Mouse (Mus musculus) midbrain, embryonic 15.5 days (tissue): Measurements from ENCODE around the gene Uggt1. TPM values are rescaled to one million over a fixed set of nuclear protein-coding genes. Genes with fewer than 3 reads are reported as not detected.
A peak's percentile ranks its signal among the peaks of the same experiment; 100 is the strongest.

Experiments
- ATAC-seq: fragments of 200-750 bp; cut with Nextera tagmentation; replicated peaks from 2 replicates; pipeline ENCODE4 v1.8.0; 2017; ENCODE audit warnings: moderate TSS enrichment
- H3K27ac ChIP-seq: fragments of 300-500 bp; sonication (generic); 2 replicates; pipeline ENCODE4 v1.5.1; 2015; ENCODE audit warnings: mild to moderate bottlenecking, inconsistent platforms
- H3K27me3 ChIP-seq: fragments of 300-500 bp; sonication (generic); replicated peaks from 2 replicates; pipeline ENCODE4 v1.6.1; 2015; ENCODE audit warnings: inconsistent platforms
- H3K36me3 ChIP-seq: fragments of 300-500 bp; sonication (generic); replicated peaks from 2 replicates; pipeline ENCODE4 v1.6.1; 2015; ENCODE audit warnings: inconsistent platforms
- H3K4me1 ChIP-seq: fragments of 300-500 bp; sonication (generic); 2 replicates; pipeline ENCODE4 v1.6.1; 2015; ENCODE audit warnings: inconsistent platforms
- H3K4me2 ChIP-seq: fragments of 300-500 bp; sonication (generic); 2 replicates; pipeline ENCODE4 v1.6.1; 2015; ENCODE audit warnings: inconsistent platforms, mild to moderate bottlenecking, moderate library complexity
- H3K4me3 ChIP-seq: fragments of 300-500 bp; sonication (generic); 2 replicates; pipeline ENCODE4 v1.5.1; 2015; ENCODE audit warnings: mild to moderate bottlenecking, inconsistent platforms
- H3K9ac ChIP-seq: fragments of 300-500 bp; sonication (generic); 2 replicates; pipeline ENCODE4 v1.6.1; 2015; ENCODE audit warnings: mild to moderate bottlenecking, inconsistent platforms
- H3K9me3 ChIP-seq: fragments of 300-500 bp; sonication (generic); 2 replicates; pipeline ENCODE4 v1.6.1; 2016; ENCODE audit warnings: inconsistent platforms
- WGBS: fragments of 180-500 bp; shearing (Covaris S2); methylation state at CpG from one replicate; pipeline ENCODE4 v1.1.7; 2015; ENCODE audit warnings: mixed read lengths; 5-methylcytosine and 5-hydroxymethylcytosine counted together
- polyA plus RNA-seq: library from polyadenylated mRNA; unstranded; fragments of >200 nt; fragmentation: Nextera tagmentation; extraction: Ambion mirVana; gene quantifications from 2 replicates; pipeline ENCODE4 v1.2.1, GENCODE M21; 2015

Gene Uggt1
- polyA plus RNA-seq, 1 experiment from 2014 or later = 49.4 TPM

- H3K9me3 ChIP-seq = no peaks in the 10 kb centered on the region
- H3K4me3 ChIP-seq = peak overlapping the region; percentile 5; the same call in 1 of the 2 replicates
- H3K27ac ChIP-seq = no peak overlapping the region
- H3K27me3 ChIP-seq = no peaks in the 10 kb centered on the region
- H3K36me3 ChIP-seq = no peaks in the 10 kb centered on the region
- peak; percentile 59 for ATAC-seq
- H3K9ac ChIP-seq = peak overlapping the region; percentile 29
- WGBS = 9% methylated on average over 25 of the region's 25 CpGs
- H3K4me2 ChIP-seq = peak overlapping the region; percentile 46
- peaks cover 19% of the 10 kb centered on the region for H3K4me1 ChIP-seq
These were observed 10.3 kb upstream of the Uggt1 start for GRCm38 (mm10) chr1:36254635-36255360.

- H3K27ac ChIP-seq = no peak overlapping the region
- H3K27me3 ChIP-seq = no peaks in the 10 kb centered on the region
- no peak; the same call in 1 of the 2 replicates for ATAC-seq
- H3K36me3 ChIP-seq = no peaks in the 10 kb centered on the region
- no peak overlapping the region for H3K4me3 ChIP-seq
- no peak overlapping the region for H3K9ac ChIP-seq
- no peak overlapping the region for H3K4me2 ChIP-seq
- peaks cover 19% of the 10 kb centered on the region for H3K4me1 ChIP-seq
- WGBS = 5% methylated on average over 6 of the region's 6 CpGs
- H3K9me3 ChIP-seq = no peaks in the 10 kb centered on the region
These were observed 8.3 kb upstream of the Uggt1 start for GRCm38 (mm10) chr1:36252791-36253190.

GRCm38 (mm10) chr1:36251426-36251825, 6.9 kb upstream of the Uggt1 start:
- ATAC-seq = no peak
- H3K9ac ChIP-seq = no peak overlapping the region
- H3K36me3 ChIP-seq = no peaks in the 10 kb centered on the region

DNA sequence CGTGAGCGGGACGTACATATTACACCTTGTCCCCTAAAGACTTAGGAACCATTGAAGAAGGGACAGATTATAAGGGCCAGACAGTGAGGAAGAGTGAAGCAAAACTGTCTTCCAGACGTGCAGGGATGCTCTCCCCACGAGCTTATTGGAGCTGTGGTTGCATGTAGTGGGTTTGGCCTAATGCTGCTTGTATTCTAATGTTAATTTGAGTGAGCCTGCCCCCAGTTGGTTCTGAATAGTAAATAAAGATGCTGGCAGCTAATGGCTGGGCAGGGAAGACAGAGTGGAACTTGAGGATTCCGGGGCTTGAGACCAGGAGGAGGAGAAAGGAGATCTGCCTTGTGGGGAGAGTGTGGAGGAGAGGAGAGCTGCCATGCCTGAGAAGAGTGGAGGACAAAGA, 2.2 kb upstream of the Uggt1 start:
- Histone ChIP-seq H3K4me3 (no peak overlapping the region), H3K27ac (no peak overlapping the region), H3K27me3 (no peaks in the 10 kb centered on the region), H3K9ac (no peak overlapping the region), H3K36me3 (no peaks in the 10 kb centered on the region), H3K4me2 (no peak overlapping the region), H3K9me3 (no peaks in the 10 kb centered on the region), H3K4me1 (peaks cover 28% of the 10 kb centered on the region)
- WGBS = 48% methylated on average over 6 of the region's 6 CpGs
- no peak for ATAC-seq

More at GRCm38 (mm10) chr1:36251426-36251825, 6.9 kb upstream of the Uggt1 start:
- Histone ChIP-seq H3K4me2 (no peak overlapping the region), H3K27ac (no peak overlapping the region), H3K4me3 (no peak overlapping the region), H3K9me3 (no peaks in the 10 kb centered on the region), H3K27me3 (no peaks in the 10 kb centered on the region), H3K4me1 (peaks cover 19% of the 10 kb centered on the region)
- WGBS = 4% methylated on average over 9 of the region's 9 CpGs

DNA sequence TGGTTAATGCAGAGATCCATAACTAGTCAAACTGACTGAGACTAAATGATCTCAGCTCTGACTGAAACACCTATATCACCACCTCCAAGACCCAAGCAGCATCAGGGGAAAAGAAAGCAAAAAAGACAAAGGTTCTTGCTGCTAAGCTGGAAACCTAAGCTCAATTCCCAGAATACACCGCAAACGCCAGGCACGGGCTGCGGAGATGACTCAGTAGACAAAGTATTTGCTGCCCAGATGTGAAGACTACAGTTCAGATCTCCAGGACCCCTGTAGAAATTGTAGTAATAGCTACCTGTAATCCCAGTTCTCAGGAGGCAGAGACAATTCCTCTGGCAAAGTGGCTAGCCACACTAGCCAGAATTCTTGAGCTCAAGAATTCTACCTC, 302 bp upstream of the Uggt1 start:
- 0 out of 2 replicates have a peak, but pooled peaks have one; percentile 4 for ATAC-seq
- Histone ChIP-seq H3K36me3 (no peaks in the 10 kb centered on the region), H3K27ac (no peak overlapping the region), H3K4me1 (peaks cover 32% of the 10 kb centered on the region), H3K27me3 (no peaks in the 10 kb centered on the region), H3K4me2 (peak overlapping the region; percentile 67), H3K4me3 (peak overlapping the region; percentile 88; the same call in 1 of the 2 replicates), H3K9ac (no peak overlapping the region), H3K9me3 (no peaks in the 10 kb centered on the region)
- whole genome bisulfite sequencing = 94% methylated on average over 4 of the region's 4 CpGs

GRCm38 (mm10) chr1:36243447-36244057, 968 bp downstream of the Uggt1 start:
- no peak for ATAC-seq
- peak overlapping the region; percentile 88 for H3K4me3 ChIP-seq
- 4% methylated on average over 21 of the region's 21 CpGs for WGBS
- no peaks in the 10 kb centered on the region for H3K27me3 ChIP-seq
- peak overlapping the region; percentile 86 for H3K27ac ChIP-seq
- peak overlapping the region; percentile 67 for H3K4me2 ChIP-seq
- peak overlapping the region; percentile 84 for H3K9ac ChIP-seq
- H3K36me3 ChIP-seq = no peaks in the 10 kb centered on the region
- H3K4me1 ChIP-seq = peaks cover 33% of the 10 kb centered on the region
- no peaks in the 10 kb centered on the region for H3K9me3 ChIP-seq

- no peak for ATAC-seq
- 92% methylated on average over 15 of the region's 15 CpGs for WGBS
- Histone ChIP-seq H3K4me2 (no peak overlapping the region), H3K4me3 (no peak overlapping the region), H3K27me3 (no peaks in the 10 kb centered on the region), H3K4me1 (peaks cover 33% of the 10 kb centered on the region), H3K36me3 (no peaks in the 10 kb centered on the region), H3K9ac (no peak overlapping the region), H3K9me3 (no peaks in the 10 kb centered on the region), H3K27ac (no peak overlapping the region)
These were observed 2.6 kb downstream of the Uggt1 start for GRCm38 (mm10) chr1:36241903-36242429.

DNA sequence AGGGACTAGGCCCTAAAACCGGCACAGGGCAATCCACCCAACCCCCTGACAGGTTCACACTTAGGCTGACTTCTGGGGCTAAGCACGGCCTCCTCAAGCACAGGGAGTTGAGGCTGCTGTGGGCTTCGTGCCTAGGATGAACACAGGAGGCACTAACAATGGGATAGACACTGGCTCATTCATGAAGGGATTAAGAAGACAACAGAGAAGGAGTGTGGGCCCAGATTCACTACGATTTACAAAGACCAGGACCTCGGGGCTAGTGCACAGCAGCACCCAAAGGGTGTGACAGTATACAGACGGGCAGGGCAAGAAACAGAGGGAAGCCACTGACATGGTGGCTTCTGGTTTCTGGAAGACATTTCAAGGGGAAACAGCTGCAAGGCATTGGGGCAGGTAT, 4.3 kb downstream of the Uggt1 start:
- Histone ChIP-seq H3K27me3 (no peaks in the 10 kb centered on the region), H3K9ac (no peak overlapping the region), H3K27ac (no peak overlapping the region), H3K9me3 (no peaks in the 10 kb centered on the region), H3K36me3 (no peaks in the 10 kb centered on the region), H3K4me3 (no peak overlapping the region), H3K4me2 (no peak overlapping the region), H3K4me1 (peaks cover 33% of the 10 kb centered on the region)
- 12% methylated on average over 6 of the region's 6 CpGs for WGBS
- ATAC-seq = no peak

- no peaks in the 10 kb centered on the region for H3K9me3 ChIP-seq
- H3K27me3 ChIP-seq = no peaks in the 10 kb centered on the region
- WGBS = 89% methylated on average over 10 of the region's 10 CpGs
- H3K9ac ChIP-seq = no peak overlapping the region
- H3K4me2 ChIP-seq = no peak overlapping the region
- peaks cover 28% of the 10 kb centered on the region for H3K4me1 ChIP-seq
- no peak for ATAC-seq
- peaks cover 3% of the 10 kb centered on the region; the same call in 1 of the 2 replicates for H3K36me3 ChIP-seq
- H3K27ac ChIP-seq = no peak overlapping the region
- no peak overlapping the region for H3K4me3 ChIP-seq
These were observed 5.1 kb downstream of the Uggt1 start for GRCm38 (mm10) chr1:36239396-36239795.

DNA sequence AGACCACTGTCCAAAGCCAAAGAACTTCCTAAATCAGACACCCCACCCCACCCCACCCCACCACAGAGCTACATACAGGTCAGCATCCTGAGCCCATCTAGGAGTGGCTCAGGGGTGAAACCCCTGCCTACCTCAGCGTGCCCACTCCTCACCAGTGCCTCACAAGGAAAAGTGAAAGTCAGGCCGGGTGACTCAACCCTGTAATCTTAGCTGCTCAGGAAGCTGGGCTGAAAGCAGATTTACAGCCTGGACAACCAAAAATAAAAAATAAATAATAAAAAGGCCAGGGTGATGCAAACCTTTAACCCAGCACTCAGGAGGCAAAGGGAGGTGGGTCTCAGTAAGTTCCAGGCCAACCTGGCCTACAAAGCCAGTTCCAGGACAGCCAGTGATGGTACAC, 8.7 kb downstream of the Uggt1 start:
- no peak for ATAC-seq
- WGBS = 93% methylated on average over 2 of the region's 2 CpGs
- Histone ChIP-seq H3K27ac (no peak overlapping the region), H3K4me3 (no peak overlapping the region), H3K4me2 (no peak overlapping the region), H3K9me3 (no peaks in the 10 kb centered on the region), H3K4me1 (0 out of 2 replicates have a peak, but pooled peaks cover 4% of the 10 kb centered on the region), H3K27me3 (no peaks in the 10 kb centered on the region), H3K36me3 (peaks cover 11% of the 10 kb centered on the region; the same call in 1 of the 2 replicates), H3K9ac (no peak overlapping the region)

DNA sequence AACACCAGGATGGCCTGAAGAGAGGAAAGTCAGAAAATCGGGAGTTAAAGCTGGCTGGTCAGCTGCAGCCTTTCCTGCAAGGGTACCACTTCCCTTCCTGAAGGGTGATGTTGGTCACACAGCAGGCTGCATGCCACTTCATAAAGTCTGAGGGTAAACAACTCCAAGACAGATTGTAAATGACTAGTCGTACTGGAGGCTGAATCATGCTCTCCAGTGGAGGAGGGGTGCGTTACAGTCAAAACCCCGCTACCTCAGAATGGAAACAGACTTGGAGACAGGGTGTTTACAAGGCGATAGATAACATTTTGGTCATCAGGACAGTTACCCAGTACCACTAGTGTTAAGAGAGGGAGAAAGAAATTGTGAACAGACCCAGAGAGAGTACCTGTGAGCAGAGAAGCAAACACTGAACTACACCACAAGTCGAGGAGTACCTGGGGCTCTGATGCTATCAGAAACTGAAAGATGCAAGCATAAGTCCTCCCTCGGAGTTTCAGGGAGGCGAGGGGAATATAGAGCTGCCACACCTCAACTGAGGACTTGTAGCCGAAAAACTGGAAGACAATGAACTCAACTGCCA, 9.4 kb downstream of the Uggt1 start:
- WGBS = 90% methylated on average over 9 of the region's 9 CpGs

GRCm38 (mm10) chr1:36233218-36233617, 11.3 kb downstream of the Uggt1 start:
- 91% methylated on average over 6 of the region's 6 CpGs for WGBS

More for the DNA sequence above, 9.4 kb downstream of the Uggt1 start:
- H3K27me3 ChIP-seq = no peaks in the 10 kb centered on the region
- peaks cover 15% of the 10 kb centered on the region; the same call in 1 of the 2 replicates for H3K36me3 ChIP-seq
- 0 out of 2 replicates have a peak, but pooled peaks cover 4% of the 10 kb centered on the region for H3K4me1 ChIP-seq
- no peak overlapping the region for H3K4me3 ChIP-seq
- ATAC-seq = no peak
- H3K9me3 ChIP-seq = no peaks in the 10 kb centered on the region
- H3K27ac ChIP-seq = no peak overlapping the region
- no peak overlapping the region for H3K9ac ChIP-seq
- no peak overlapping the region for H3K4me2 ChIP-seq

More at GRCm38 (mm10) chr1:36233218-36233617, 11.3 kb downstream of the Uggt1 start:
- Histone ChIP-seq H3K9me3 (no peaks in the 10 kb centered on the region), H3K27ac (no peak overlapping the region), H3K36me3 (peaks cover 16% of the 10 kb centered on the region; the same call in 1 of the 2 replicates), H3K4me1 (no peaks in the 10 kb centered on the region), H3K4me3 (no peak overlapping the region), H3K27me3 (no peaks in the 10 kb centered on the region), H3K9ac (no peak overlapping the region), H3K4me2 (no peak overlapping the region)
- ATAC-seq = no peak
